Mouse (Mus musculus) limb, embryonic 14.5 days (tissue): ENCODE results near the gene Cd44. TPM values are rescaled to one million over a fixed set of nuclear protein-coding genes. Genes with fewer than 3 reads are reported as not detected.

ENCODE experiments used
- ATAC-seq: fragments of 200-750 bp; cut with Nextera tagmentation; 2 replicates; pipeline ENCODE4 v1.8.0; 2017; ENCODE audit warnings: low read depth, moderate number of reproducible peaks, moderate TSS enrichment; ENCODE audit not compliant: low FRiP score
- DNase-seq: peaks from one replicate; pipeline ENCODE4 v3.0.0-alpha.2; 2015; ENCODE audit warnings: low spot score
- H3K27ac ChIP-seq: fragments of 300-500 bp; sonication (generic); replicated peaks from 2 replicates; pipeline ENCODE4 v1.5.1; 2014; ENCODE audit warnings: low read depth, mild to moderate bottlenecking, low read length, moderate library complexity, mixed read lengths
- H3K27me3 ChIP-seq: fragments of 300-500 bp; sonication (generic); 2 replicates; pipeline ENCODE4 v1.6.1; 2014; ENCODE audit warnings: low read length, mixed read lengths; ENCODE audit not compliant: control insufficient read depth, insufficient read depth
- H3K36me3 ChIP-seq: fragments of 300-500 bp; sonication (generic); 2 replicates; pipeline ENCODE4 v1.6.1; 2014; ENCODE audit warnings: mild to moderate bottlenecking, low read length, moderate library complexity, mixed read lengths; ENCODE audit not compliant: control insufficient read depth, insufficient read depth
- H3K4me1 ChIP-seq: fragments of 300-500 bp; sonication (generic); 2 replicates; pipeline ENCODE4 v1.6.1; 2014; ENCODE audit warnings: antibody characterized with exemption, low read length, mixed read lengths; ENCODE audit not compliant: control insufficient read depth, insufficient read depth
- H3K4me2 ChIP-seq: fragments of 300-500 bp; sonication (generic); replicated peaks from 2 replicates; pipeline ENCODE4 v1.6.1; 2014; ENCODE audit warnings: low read depth, mild to moderate bottlenecking, low read length, moderate library complexity; ENCODE audit not compliant: severe bottlenecking
- H3K4me3 ChIP-seq: fragments of 300-500 bp; sonication (generic); replicated peaks from 2 replicates; pipeline ENCODE4 v1.5.1; 2014; ENCODE audit warnings: low read length
- H3K9ac ChIP-seq: fragments of 300-500 bp; sonication (generic); 2 replicates; pipeline ENCODE4 v1.6.1; 2014; ENCODE audit warnings: mild to moderate bottlenecking, low read depth, low read length, moderate library complexity; ENCODE audit not compliant: severe bottlenecking
- H3K9me3 ChIP-seq: fragments of 300-500 bp; sonication (generic); 2 replicates; pipeline ENCODE4 v1.6.1; 2016; ENCODE audit warnings: low read length; ENCODE audit not compliant: control insufficient read depth
- POLR2A ChIP-seq: fragments of 200-500 bp; IDR thresholded peaks from 2 replicates; pipeline ENCODE4 v1.8.0; 2012; ENCODE audit warnings: inconsistent platforms, mild to moderate bottlenecking, moderate library complexity, borderline replicate concordance; ENCODE audit not compliant: insufficient read depth, insufficient read length; ENCODE audit errors: extremely low read depth
- WGBS: fragments of 180-500 bp; shearing (Covaris S2); extraction: QIAGEN DNeasy Blood & Tissue Kit; methylation state at CpG from one replicate; pipeline ENCODE4 v1.1.7; 2014; 5-methylcytosine and 5-hydroxymethylcytosine counted together
- polyA plus RNA-seq, 2 experiments: library from polyadenylated mRNA; depleted of rRNA in 1 of 2; stranded (reverse) in 1 of 2; unstranded in 1 of 2; fragments of >200 nt; fragmentation: Nextera tagmentation in 1 of 2; extraction: Ambion mirVana in 1 of 2; gene quantifications; 2 replicates each; pipeline versions ENCODE4 v1.2.1 to v1.2.3; 2012 to 2014

The Cd44 gene
- polyA plus RNA-seq, 2 experiments = 29.3 to 46.3 TPM

DNA sequence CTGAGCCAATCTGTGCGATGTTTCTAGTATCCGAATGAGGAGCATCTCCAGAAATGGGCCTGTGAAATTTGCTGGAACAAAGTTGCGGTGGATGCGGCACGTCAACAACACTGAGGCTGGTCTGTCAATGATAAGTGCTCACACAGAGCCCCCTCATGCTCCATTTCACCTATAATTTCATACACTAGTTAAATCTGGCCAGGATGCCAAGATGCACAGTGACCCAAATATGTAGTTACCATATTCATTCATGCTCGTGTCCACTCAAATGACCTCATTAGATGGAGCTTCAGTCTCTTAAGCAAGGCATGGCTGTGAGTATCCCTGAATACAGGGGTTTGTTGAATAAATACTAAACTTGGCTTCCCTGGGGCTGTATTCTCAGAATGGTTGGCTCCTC, 43.2 kb downstream of the Cd44 start:
- no peaks in the 10 kb centered on the region for H3K27me3 ChIP-seq
- 93% methylated on average over 6 of the region's 6 CpGs for WGBS
- H3K27ac ChIP-seq = no peak overlapping the region
- no peak overlapping the region for H3K4me3 ChIP-seq
- H3K4me2 ChIP-seq = no peak overlapping the region
- H3K9ac ChIP-seq = no peak overlapping the region
- DNase-seq = no peak
- TF ChIP-seq POLR2A = no peak
- H3K36me3 ChIP-seq = no peaks in the 10 kb centered on the region
- no peaks in the 10 kb centered on the region for H3K4me1 ChIP-seq
- no peak for ATAC-seq
- H3K9me3 ChIP-seq = no peaks in the 10 kb centered on the region

DNA sequence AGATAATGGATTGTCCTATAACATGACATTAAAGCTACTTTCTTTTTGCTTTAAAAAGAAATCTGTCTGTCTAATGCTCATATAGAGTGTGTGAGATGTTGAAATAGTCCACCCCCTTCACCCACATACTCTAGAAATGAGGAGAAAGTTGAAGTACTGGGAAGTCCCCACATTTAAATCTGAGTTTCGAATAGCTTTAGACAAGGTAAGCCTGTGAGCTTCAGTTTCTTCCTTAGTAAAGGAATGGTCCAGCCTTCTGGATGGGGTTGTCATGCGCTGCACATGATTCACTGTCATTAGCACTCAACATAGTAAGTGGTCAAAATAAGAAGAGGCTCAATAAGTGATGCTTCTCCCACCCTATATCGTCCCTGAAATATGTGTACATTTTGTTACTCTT, 48.2 kb downstream of the Cd44 start:
- Histone ChIP-seq H3K4me3 (no peak overlapping the region), H3K4me2 (no peak overlapping the region), H3K36me3 (peaks cover 3% of the 10 kb centered on the region; the same call in 1 of the 2 replicates), H3K9ac (no peak overlapping the region), H3K27ac (no peak overlapping the region), H3K4me1 (no peaks in the 10 kb centered on the region), H3K9me3 (no peaks in the 10 kb centered on the region), H3K27me3 (no peaks in the 10 kb centered on the region)
- 90% methylated on average over 3 of the region's 3 CpGs for WGBS
- no peak for DNase-seq
- no peak for ATAC-seq
- TF ChIP-seq POLR2A = no peak

DNA sequence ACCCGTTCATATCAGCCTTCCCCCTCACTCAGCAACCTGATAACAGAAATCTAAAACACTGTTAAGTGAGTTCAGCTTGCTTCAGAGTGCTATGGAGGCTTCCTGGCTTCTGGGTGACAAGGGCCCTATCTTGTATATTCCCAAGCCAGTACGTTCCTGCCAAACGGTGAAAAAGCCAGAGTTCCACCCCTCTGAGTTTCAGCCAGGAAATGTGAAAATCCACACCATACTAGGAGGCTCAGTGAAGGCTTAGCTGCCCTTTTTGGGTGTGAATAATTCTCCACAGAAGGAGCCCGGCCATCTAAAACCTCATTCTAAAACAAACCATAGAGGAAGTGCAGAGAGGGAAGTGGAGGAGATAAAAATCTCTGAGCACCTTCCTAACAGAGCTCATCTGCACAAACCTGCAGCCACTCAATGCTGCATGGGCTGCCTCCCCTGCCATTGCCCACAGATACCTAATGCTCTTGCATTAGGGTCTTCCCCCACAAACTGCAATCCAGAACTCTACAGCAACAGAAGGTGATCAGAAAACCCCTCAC, 49.5 kb downstream of the Cd44 start:
- 37% methylated on average over 4 of the region's 4 CpGs for WGBS
- ATAC-seq = no peak
- no peak for TF ChIP-seq POLR2A

DNA sequence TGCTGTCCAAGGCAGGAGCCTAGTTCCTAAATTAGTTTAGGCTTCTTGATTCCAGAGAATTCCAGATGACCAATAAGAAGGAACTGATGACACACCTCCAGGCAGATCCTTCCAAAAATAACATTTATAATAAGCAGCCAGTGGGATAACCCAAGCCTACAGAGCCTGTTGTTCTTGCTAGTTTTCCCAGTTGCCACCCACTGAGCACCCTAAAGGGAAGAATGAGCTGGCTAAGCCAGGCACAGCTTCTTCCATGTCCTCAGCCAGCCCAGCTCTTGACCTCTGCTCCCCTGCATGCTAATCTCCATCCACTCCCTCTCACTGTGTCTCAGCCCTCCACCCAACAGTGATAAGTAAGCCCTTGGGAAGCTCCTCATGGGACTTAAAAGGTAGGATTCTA, 51.4 kb downstream of the Cd44 start:
- no peak overlapping the region for H3K9ac ChIP-seq
- TF ChIP-seq POLR2A = no peak
- ATAC-seq (no peak), DNase-seq (no peak)
- H3K4me3 ChIP-seq = no peak overlapping the region
- no peaks in the 10 kb centered on the region for H3K27me3 ChIP-seq
- H3K4me1 ChIP-seq = no peaks in the 10 kb centered on the region
- H3K36me3 ChIP-seq = peaks cover 3% of the 10 kb centered on the region; the same call in 1 of the 2 replicates
- no peak overlapping the region for H3K4me2 ChIP-seq
- H3K9me3 ChIP-seq = no peaks in the 10 kb centered on the region
- H3K27ac ChIP-seq = no peak overlapping the region

More for the DNA sequence above, 49.5 kb downstream of the Cd44 start:
- Histone ChIP-seq H3K27me3 (no peaks in the 10 kb centered on the region), H3K36me3 (peaks cover 3% of the 10 kb centered on the region; the same call in 1 of the 2 replicates), H3K4me1 (no peaks in the 10 kb centered on the region), H3K9me3 (no peaks in the 10 kb centered on the region), H3K27ac (no peak overlapping the region), H3K4me3 (no peak overlapping the region), H3K9ac (no peak overlapping the region), H3K4me2 (no peak overlapping the region)
- no peak for DNase-seq

DNA sequence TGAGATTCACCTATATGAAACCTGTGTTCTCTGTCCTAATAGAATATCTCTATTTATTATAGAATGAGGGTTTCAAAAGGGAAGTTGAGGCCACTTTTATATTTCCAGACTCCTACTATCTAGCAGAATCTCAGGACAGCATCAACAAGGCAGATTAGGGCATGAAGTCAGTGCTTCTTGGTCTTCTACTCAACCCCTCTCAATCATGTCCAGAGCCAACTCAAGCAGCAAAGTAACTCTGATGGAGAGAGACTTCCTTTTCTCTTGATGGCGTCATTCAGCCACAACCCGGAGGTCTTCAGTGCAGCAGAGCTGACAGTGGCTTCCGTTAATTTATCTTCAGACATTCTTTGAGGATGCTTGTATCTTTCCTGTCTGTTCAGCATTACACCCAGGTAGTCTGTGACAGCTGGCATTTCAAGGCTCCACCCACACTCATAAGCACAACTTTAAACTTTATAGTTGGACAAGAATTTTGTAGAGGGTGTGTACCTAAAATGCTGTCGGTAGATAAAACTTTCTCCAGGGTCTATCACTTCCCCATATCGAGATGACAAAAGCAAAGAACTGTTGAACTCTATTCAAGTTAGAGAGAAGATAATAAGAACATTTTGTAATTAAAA, 52.5 kb downstream of the Cd44 start:
- H3K27me3 ChIP-seq = no peaks in the 10 kb centered on the region
- DNase-seq = no peak
- no peak for ATAC-seq
- no peak overlapping the region for H3K9ac ChIP-seq
- H3K4me2 ChIP-seq = no peak overlapping the region
- peaks cover 3% of the 10 kb centered on the region; the same call in 1 of the 2 replicates for H3K36me3 ChIP-seq
- no peak overlapping the region for H3K4me3 ChIP-seq
- no peak for TF ChIP-seq POLR2A
- no peak overlapping the region for H3K27ac ChIP-seq
- no peaks in the 10 kb centered on the region for H3K9me3 ChIP-seq
- no peaks in the 10 kb centered on the region for H3K4me1 ChIP-seq
- WGBS = 89% methylated on average over 5 of the region's 5 CpGs

DNA sequence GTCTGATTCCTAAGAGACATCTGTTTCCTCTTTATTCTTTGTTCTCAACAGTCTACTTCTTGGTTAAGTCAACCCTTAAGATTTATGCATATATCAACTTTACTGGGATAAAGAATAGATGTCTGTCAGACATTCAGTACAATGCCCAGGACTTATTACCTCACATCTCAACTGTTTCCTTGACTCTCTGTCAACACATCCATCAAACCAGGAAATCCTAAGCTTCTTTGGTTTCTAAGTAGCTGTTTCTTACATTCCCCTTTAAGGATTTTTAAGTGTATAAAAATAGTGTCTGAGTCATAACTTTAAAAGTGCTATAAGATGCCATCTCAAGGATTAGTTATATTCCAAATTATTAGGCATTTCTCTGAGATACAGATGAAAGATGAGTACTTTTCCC, 60.2 kb downstream of the Cd44 start:
- TF ChIP-seq POLR2A = no peak
- Histone ChIP-seq H3K27me3 (no peaks in the 10 kb centered on the region), H3K9me3 (no peaks in the 10 kb centered on the region), H3K4me1 (no peaks in the 10 kb centered on the region), H3K36me3 (no peaks in the 10 kb centered on the region), H3K27ac (no peak overlapping the region), H3K4me3 (no peak overlapping the region), H3K4me2 (no peak overlapping the region), H3K9ac (no peak overlapping the region)
- DNase-seq (no peak), ATAC-seq (no peak)
